ENCODE assay signal across 10 mouse cellular contexts in genomic region chr5:121078531-121078930, GRCm38 (mm10).
DNase-seq lines count a peak whose midpoint lies in the region; ATAC-seq lines count a peak whose summit lies in the region.
"Had no signal": no experiment of that assay in that cellular context is flagged by ENCODE, and none has a peak within 500 bp of the region (broad histone marks: within the 10 kb centered on the region; RNA-seq: fewer than 3 reads in every experiment).

No protein-coding gene starts in this region.

- H3K27me3 ChIP-seq in kidney, embryonic 15.5 days: no peaks in the 10 kb centered on the region
- H3K27me3 ChIP-seq: embryonic facial prominence, embryonic 15.5 days; neural tube, embryonic 12.5 days had no signal

- H3K9me3 ChIP-seq in kidney, embryonic 15.5 days (replicated peaks): no peaks in the 10 kb centered on the region
- H3K9me3 ChIP-seq: embryonic facial prominence, embryonic 15.5 days; neural tube, embryonic 12.5 days had no signal

- no peak overlapping the region for H3K4me2 ChIP-seq in kidney, embryonic 15.5 days
- H3K4me2 ChIP-seq: embryonic facial prominence, embryonic 15.5 days; neural tube, embryonic 12.5 days had no signal

- H3K27ac ChIP-seq in kidney, embryonic 15.5 days: no peak overlapping the region
- H3K27ac ChIP-seq: embryonic facial prominence, embryonic 15.5 days; neural tube, embryonic 12.5 days had no signal

- no peaks in the 10 kb centered on the region for H3K4me1 ChIP-seq in kidney, embryonic 15.5 days
- H3K4me1 ChIP-seq: embryonic facial prominence, embryonic 15.5 days had no signal

- no peak for ATAC-seq in kidney, embryonic 15.5 days (replicated peaks; ENCODE audit: low FRiP score)
- ATAC-seq in neutrophil, adult 5-6 weeks (ENCODE audit: extremely low read depth, insufficient number of reproducible peaks, low FRiP score, poor library complexity, severe bottlenecking): 0 out of 2 replicates have a peak, but pooled peaks have one; percentile 41
- ATAC-seq in megakaryocyte, adult 5-6 weeks (ENCODE audit: poor library complexity, severe bottlenecking): no peak

- no peak overlapping the region for H3K4me3 ChIP-seq in kidney, embryonic 15.5 days (replicated peaks)
- H3K4me3 ChIP-seq: embryonic facial prominence, embryonic 15.5 days; neural tube, embryonic 12.5 days had no signal

- H3K36me3 ChIP-seq in kidney, embryonic 15.5 days: no peaks in the 10 kb centered on the region
- H3K36me3 ChIP-seq: embryonic facial prominence, embryonic 15.5 days; neural tube, embryonic 12.5 days had no signal

- peak; percentile 59 for DNase-seq in kidney, adult 18-20 months
- DNase-seq in MEL-GATA-1-ER (ENCODE audit: extremely low read depth, low read depth): peak; percentile 15
- DNase-seq in embryo, embryonic 10 days (ENCODE audit: low spot score): peak; percentile 85
- DNase-seq in kidney, postnatal 25 days: peak; percentile 64 to 85
- DNase-seq in cerebellum, adult 18-20 months: no peak

- H3K9ac ChIP-seq in kidney, embryonic 15.5 days: no peak overlapping the region
- H3K9ac ChIP-seq: embryonic facial prominence, embryonic 15.5 days; neural tube, embryonic 12.5 days had no signal

- 16% methylated on average over 6 of the region's 6 CpGs for WGBS in kidney, embryonic 15.5 days

Comparison
In these comparisons a context has a peak if more than half of its experiments do, and no peak if none do; other contexts are left out.
1. DNase-seq: peak in kidney, adult 18-20 months (single experiment), MEL-GATA-1-ER (single experiment), embryo, embryonic 10 days (single experiment) and kidney, postnatal 25 days (2 of 2); none in cerebellum, adult 18-20 months (0 of 2).